Mouse (Mus musculus) forebrain, embryonic 10.5 days (tissue): Measurements from ENCODE around the gene Lrrc8a. TPM values are rescaled to one million over a fixed set of nuclear protein-coding genes. Genes with fewer than 3 reads are reported as not detected.

Experiments used
- DNase-seq: peaks from one replicate; pipeline ENCODE4 v3.0.0-alpha.2; 2017; ENCODE audit warnings: low spot score; ENCODE audit errors: extremely low spot score
- H3K27ac ChIP-seq: fragments of 300-500 bp; sonication (generic); 2 replicates; pipeline ENCODE4 v1.5.1; 2016; ENCODE audit warnings: mild to moderate bottlenecking
- H3K27me3 ChIP-seq: fragments of 300-500 bp; sonication (generic); 2 replicates; pipeline ENCODE4 v1.6.1; 2016; ENCODE audit warnings: mild to moderate bottlenecking; ENCODE audit not compliant: poor library complexity, severe bottlenecking
- H3K36me3 ChIP-seq: fragments of 300-500 bp; sonication (generic); replicated peaks from 2 replicates; pipeline ENCODE4 v1.6.1; 2016; ENCODE audit warnings: mild to moderate bottlenecking, moderate library complexity
- H3K4me1 ChIP-seq: fragments of 300-500 bp; sonication (generic); 2 replicates; pipeline ENCODE4 v1.6.1; 2016
- H3K4me3 ChIP-seq: fragments of 300-500 bp; sonication (generic); 2 replicates; pipeline ENCODE4 v1.5.1; 2016; ENCODE audit warnings: mild to moderate bottlenecking, moderate library complexity
- H3K9me3 ChIP-seq: fragments of 300-500 bp; sonication (generic); 2 replicates; pipeline ENCODE4 v1.6.1; 2016; ENCODE audit warnings: mild to moderate bottlenecking, moderate library complexity
- WGBS: fragments of 180-500 bp; shearing (Covaris S2); methylation state at CpG from one replicate; pipeline ENCODE4 v1.1.7; 2016; 5-methylcytosine and 5-hydroxymethylcytosine counted together
- polyA plus RNA-seq: library from polyadenylated mRNA; unstranded; fragments of >200 nt; fragmentation: Nextera tagmentation; extraction: Ambion mirVana; gene quantifications from 2 replicates; pipeline ENCODE4 v1.2.1, GENCODE M21; 2016

Lrrc8a gene
- polyA plus RNA-seq, 1 experiment from 2014 or later: 41.5 TPM

DNA sequence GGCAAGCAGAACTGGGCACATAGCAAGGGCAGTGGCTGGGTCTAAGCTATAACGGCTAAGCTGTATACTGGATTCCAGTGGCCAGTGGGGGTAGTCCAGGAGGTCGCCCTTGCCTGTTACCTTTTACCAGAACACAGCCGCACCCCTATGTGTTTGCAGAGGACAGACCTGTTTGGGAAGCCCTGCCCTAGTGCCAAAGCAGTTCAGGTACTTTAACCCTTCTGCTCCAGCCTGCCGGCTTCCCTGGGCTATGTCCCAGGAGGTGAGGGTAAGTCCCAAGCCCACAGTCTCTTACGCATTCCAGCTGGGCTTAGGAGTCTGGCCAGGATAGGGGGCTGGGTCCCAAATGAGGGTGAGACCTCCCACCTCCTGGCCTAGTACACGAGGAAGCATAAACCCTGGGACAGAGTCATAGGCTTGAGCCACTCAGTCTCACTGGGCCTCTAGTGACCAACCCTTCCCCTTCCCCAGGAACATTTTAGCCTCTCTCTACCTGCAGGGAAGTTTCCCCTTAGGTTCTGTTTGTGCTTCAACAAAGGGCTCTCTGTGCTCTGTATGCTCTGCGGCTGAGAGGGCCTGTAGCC is 7.2 kb downstream of the Lrrc8a start:
- H3K36me3 ChIP-seq: peaks cover 97% of the 10 kb centered on the region
- no peaks in the 10 kb centered on the region for H3K27me3 ChIP-seq
- H3K4me3 ChIP-seq: no peak overlapping the region
- 80% methylated on average over 7 of the region's 7 CpGs for whole genome bisulfite sequencing
- no peak overlapping the region for H3K27ac ChIP-seq
- H3K9me3 ChIP-seq: no peaks in the 10 kb centered on the region
- DNase-seq: no peak
- H3K4me1 ChIP-seq: peaks cover 15% of the 10 kb centered on the region

DNA sequence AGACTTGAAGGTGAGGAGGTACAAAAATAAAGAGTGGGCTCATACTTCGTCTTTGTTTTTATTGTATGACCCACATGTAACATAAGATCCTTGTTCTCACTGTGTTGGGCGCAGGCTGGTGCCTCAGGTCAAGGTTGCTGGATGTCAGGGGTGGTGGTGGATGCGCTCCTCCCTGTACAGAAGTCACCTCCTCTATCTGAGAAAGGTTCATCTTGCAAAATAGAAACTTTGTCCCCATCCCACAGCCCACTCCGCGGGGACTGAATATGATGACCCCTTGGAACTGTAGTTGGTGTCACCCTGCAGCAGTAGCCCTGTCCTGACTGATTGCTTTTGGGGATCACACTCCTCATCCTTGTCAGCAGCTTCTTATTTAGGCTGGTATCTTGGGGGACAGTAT is 9.5 kb downstream of the Lrrc8a start:
- 89% methylated on average over 5 of the region's 5 CpGs for WGBS
- DNase-seq: no peak

GRCm38 (mm10) chr2:30247681-30248080 is 10.2 kb downstream of the Lrrc8a start:
- Histone ChIP-seq H3K27me3 (no peaks in the 10 kb centered on the region), H3K9me3 (no peaks in the 10 kb centered on the region), H3K27ac (no peak overlapping the region), H3K36me3 (peaks cover 96% of the 10 kb centered on the region), H3K4me3 (no peak overlapping the region), H3K4me1 (peaks cover 5% of the 10 kb centered on the region)
- no peak for DNase-seq
- WGBS: 75% methylated on average over 4 of the region's 4 CpGs

More for the DNA sequence above, 9.5 kb downstream of the Lrrc8a start:
- no peaks in the 10 kb centered on the region for H3K9me3 ChIP-seq
- peaks cover 97% of the 10 kb centered on the region for H3K36me3 ChIP-seq
- H3K27me3 ChIP-seq: no peaks in the 10 kb centered on the region
- H3K4me1 ChIP-seq: peaks cover 10% of the 10 kb centered on the region
- H3K27ac ChIP-seq: no peak overlapping the region
- H3K4me3 ChIP-seq: no peak overlapping the region

GRCm38 (mm10) chr2:30249182-30249581 is 11.7 kb downstream of the Lrrc8a start:
- no peak for DNase-seq
- Histone ChIP-seq H3K9me3 (no peaks in the 10 kb centered on the region), H3K4me3 (no peak overlapping the region), H3K27me3 (no peaks in the 10 kb centered on the region), H3K36me3 (peaks cover 96% of the 10 kb centered on the region), H3K4me1 (peaks cover 4% of the 10 kb centered on the region), H3K27ac (no peak overlapping the region)
- 94% methylated on average over 3 of the region's 3 CpGs for WGBS

DNA sequence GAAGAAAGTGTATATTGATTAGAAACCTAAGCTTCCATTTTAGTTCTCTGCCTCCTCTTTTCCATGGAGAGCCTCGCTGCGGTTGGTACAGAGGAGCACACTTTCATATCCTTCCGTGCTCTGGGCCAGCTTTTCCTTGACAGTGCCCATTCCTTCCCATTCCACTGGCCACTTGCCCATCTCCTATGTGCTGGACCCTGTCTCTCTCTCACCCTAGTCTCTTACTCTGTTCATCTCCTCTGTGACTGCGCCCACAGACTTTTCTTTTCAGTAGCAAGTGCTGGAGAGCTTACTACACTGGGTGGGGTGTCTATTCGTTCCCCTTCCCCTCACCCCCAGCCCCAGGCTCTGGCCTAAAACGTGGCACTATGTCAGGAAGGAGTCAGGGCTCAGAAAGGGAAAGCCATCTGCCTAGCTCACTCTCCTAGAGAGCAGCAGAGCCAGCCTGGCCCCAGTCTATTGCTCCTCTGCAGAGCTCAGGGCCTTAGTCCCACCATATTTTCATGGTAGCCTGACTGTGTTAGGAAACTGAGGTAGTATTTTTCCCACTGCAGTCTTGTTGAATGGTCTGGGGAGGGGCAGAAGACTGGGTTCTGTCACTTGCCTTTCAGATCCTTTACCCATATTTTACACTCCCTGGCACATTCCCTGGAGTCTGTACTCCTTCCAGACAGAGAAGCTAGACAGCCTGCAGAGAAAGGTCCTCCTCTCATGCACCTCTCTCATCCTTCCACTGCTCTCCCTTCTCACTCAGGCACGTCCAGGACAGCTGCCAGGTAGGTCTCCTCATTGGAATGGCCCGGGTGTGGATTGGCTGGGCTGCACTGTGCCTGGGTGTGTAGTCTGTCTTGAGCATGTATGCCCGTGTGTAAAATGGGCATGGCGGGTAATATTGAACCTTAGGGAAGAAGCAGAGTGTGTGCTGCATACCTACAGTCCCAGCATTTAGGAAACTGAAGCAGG is 12.9 kb downstream of the Lrrc8a start:
- H3K36me3 ChIP-seq: peaks cover 96% of the 10 kb centered on the region
- WGBS: 89% methylated on average over 10 of the region's 10 CpGs

GRCm38 (mm10) chr2:30251417-30252104 is 14.0 kb downstream of the Lrrc8a start:
- Histone ChIP-seq H3K9me3 (no peaks in the 10 kb centered on the region), H3K27me3 (no peaks in the 10 kb centered on the region), H3K4me1 (peaks cover 4% of the 10 kb centered on the region; the same call in 1 of the 2 replicates), H3K27ac (no peak overlapping the region), H3K36me3 (peaks cover 97% of the 10 kb centered on the region), H3K4me3 (no peak overlapping the region)
- no peak for DNase-seq
- 86% methylated on average over 5 of the region's 5 CpGs for WGBS

More for the DNA sequence above, 12.9 kb downstream of the Lrrc8a start:
- Histone ChIP-seq H3K9me3 (no peaks in the 10 kb centered on the region), H3K4me1 (peaks cover 4% of the 10 kb centered on the region; the same call in 1 of the 2 replicates), H3K4me3 (no peak overlapping the region), H3K27me3 (no peaks in the 10 kb centered on the region), H3K27ac (no peak overlapping the region)
- DNase-seq: no peak

DNA sequence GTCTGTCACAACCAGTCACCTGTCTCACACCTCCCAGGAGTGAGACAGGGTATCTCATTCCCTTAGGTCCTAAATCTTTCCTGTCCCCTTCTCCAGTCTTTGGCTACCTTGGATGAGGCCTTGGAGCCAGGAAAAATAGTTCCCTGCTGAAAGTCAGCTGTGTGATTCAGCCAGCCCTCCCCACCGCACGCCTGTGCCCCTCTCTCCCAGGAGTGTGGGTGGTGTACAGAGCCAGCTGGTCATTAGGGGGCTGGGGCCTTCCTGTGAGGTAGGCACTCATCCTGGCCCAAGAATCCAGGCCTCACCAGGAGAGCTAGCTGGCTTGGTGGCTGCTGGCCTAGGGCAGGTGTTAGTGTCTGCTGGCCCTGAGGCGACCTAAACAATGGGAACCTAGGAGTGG is 15.0 kb downstream of the Lrrc8a start:
- H3K9me3 ChIP-seq: no peaks in the 10 kb centered on the region
- DNase-seq: no peak
- H3K4me1 ChIP-seq: peaks cover 3% of the 10 kb centered on the region; the same call in 1 of the 2 replicates
- H3K27ac ChIP-seq: no peak overlapping the region
- peaks cover 99% of the 10 kb centered on the region for H3K36me3 ChIP-seq
- H3K27me3 ChIP-seq: no peaks in the 10 kb centered on the region
- no peak overlapping the region for H3K4me3 ChIP-seq
- WGBS: 86% methylated on average over 3 of the region's 3 CpGs

GRCm38 (mm10) chr2:30253809-30254208 is 16.3 kb downstream of the Lrrc8a start:
- H3K27ac ChIP-seq: no peak overlapping the region
- H3K4me1 ChIP-seq: no peaks in the 10 kb centered on the region; the same call in 1 of the 2 replicates
- H3K4me3 ChIP-seq: no peak overlapping the region
- H3K9me3 ChIP-seq: no peaks in the 10 kb centered on the region
- H3K36me3 ChIP-seq: peaks cover 99% of the 10 kb centered on the region
- no peak for DNase-seq
- H3K27me3 ChIP-seq: no peaks in the 10 kb centered on the region
- WGBS: 87% methylated on average over 5 of the region's 5 CpGs

DNA sequence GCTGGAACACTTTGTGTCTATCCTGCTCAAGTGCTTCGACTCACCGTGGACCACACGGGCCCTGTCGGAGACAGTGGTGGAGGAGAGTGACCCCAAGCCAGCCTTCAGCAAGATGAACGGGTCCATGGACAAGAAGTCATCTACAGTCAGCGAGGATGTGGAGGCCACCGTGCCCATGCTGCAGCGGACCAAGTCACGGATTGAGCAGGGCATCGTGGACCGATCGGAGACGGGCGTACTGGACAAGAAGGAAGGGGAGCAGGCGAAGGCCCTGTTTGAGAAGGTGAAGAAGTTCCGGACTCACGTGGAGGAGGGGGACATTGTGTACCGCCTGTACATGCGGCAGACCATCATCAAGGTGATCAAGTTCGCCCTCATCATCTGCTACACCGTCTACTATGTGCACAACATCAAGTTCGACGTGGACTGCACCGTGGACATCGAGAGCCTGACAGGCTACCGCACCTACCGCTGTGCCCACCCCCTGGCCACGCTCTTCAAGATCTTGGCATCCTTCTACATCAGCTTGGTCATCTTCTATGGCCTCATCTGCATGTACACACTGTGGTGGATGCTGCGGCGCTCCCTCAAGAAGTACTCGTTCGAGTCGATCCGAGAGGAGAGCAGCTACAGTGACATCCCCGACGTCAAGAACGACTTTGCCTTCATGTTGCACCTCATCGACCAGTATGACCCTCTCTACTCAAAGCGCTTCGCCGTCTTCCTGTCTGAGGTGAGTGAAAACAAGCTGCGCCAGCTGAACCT is 18.3 kb downstream of the Lrrc8a start:
- Histone ChIP-seq H3K4me1 (no peaks in the 10 kb centered on the region; the same call in 1 of the 2 replicates), H3K4me3 (no peak overlapping the region), H3K27ac (no peak overlapping the region), H3K27me3 (no peaks in the 10 kb centered on the region), H3K36me3 (peaks cover 99% of the 10 kb centered on the region), H3K9me3 (no peaks in the 10 kb centered on the region)
- no peak for DNase-seq
- 98% methylated on average over 42 of the region's 42 CpGs for WGBS

GRCm38 (mm10) chr2:30256616-30257350 is 19.3 kb downstream of the Lrrc8a start:
- Histone ChIP-seq H3K36me3 (peaks cover 99% of the 10 kb centered on the region), H3K27me3 (no peaks in the 10 kb centered on the region), H3K4me3 (no peak overlapping the region), H3K9me3 (no peaks in the 10 kb centered on the region), H3K4me1 (no peaks in the 10 kb centered on the region; the same call in 1 of the 2 replicates), H3K27ac (no peak overlapping the region)
- no peak for DNase-seq
- 97% methylated on average over 30 of the region's 30 CpGs for WGBS

- Histone ChIP-seq H3K27ac (0 out of 2 replicates have a peak overlapping the region, but pooled peaks have one; percentile 25), H3K4me3 (no peak overlapping the region), H3K36me3 (peaks cover 99% of the 10 kb centered on the region), H3K4me1 (no peaks in the 10 kb centered on the region), H3K27me3 (no peaks in the 10 kb centered on the region), H3K9me3 (no peaks in the 10 kb centered on the region)
- 92% methylated on average over 7 of the region's 7 CpGs for WGBS
- DNase-seq: no peak
Measured at GRCm38 (mm10) chr2:30257699-30258460, 20.4 kb downstream of the Lrrc8a start.
